Mouse (Mus musculus) kidney, embryonic 14.5 days (tissue): ENCODE data around the gene Tubb4b. TPM values are rescaled to one million over a fixed set of nuclear protein-coding genes. Genes with fewer than 3 reads are reported as not detected.
"Not testable (repeated sequence)": the region's sequence is repeated elsewhere in the genome, so short reads cannot be mapped to it uniquely, and the experiment has no call there.

Experiments used
- ATAC-seq: fragments of 200-750 bp; cut with Nextera tagmentation; 2 replicates; pipeline ENCODE4 v1.8.0; 2017; ENCODE audit warnings: moderate number of reproducible peaks, mild to moderate bottlenecking, moderate TSS enrichment, moderate library complexity; ENCODE audit not compliant: low FRiP score, low TSS enrichment
- H3K27ac ChIP-seq: fragments of 300-500 bp; sonication (generic); 2 replicates; pipeline ENCODE4 v1.5.1; 2014; ENCODE audit warnings: low read depth, mild to moderate bottlenecking, low read length, moderate library complexity, mixed read lengths
- H3K27me3 ChIP-seq: fragments of 300-500 bp; sonication (generic); 2 replicates; pipeline ENCODE4 v1.6.1; 2014; ENCODE audit warnings: mild to moderate bottlenecking, low read length; ENCODE audit not compliant: control insufficient read depth, insufficient read depth
- H3K36me3 ChIP-seq: fragments of 300-500 bp; sonication (generic); 2 replicates; pipeline ENCODE4 v1.6.1; 2014; ENCODE audit warnings: low read length, mixed read lengths; ENCODE audit not compliant: control insufficient read depth, insufficient read depth
- H3K4me1 ChIP-seq: fragments of 300-500 bp; sonication (generic); 2 replicates; pipeline ENCODE4 v1.6.1; 2014; ENCODE audit warnings: low read length, mixed read lengths; ENCODE audit not compliant: control insufficient read depth, insufficient read depth
- H3K4me2 ChIP-seq: fragments of 300-500 bp; sonication (generic); replicated peaks from 2 replicates; pipeline ENCODE4 v1.6.1; 2014; ENCODE audit warnings: low read depth, mild to moderate bottlenecking, low read length
- H3K4me3 ChIP-seq: fragments of 300-500 bp; sonication (generic); 2 replicates; pipeline ENCODE4 v1.5.1; 2014; ENCODE audit warnings: mild to moderate bottlenecking, low read length
- H3K9ac ChIP-seq: fragments of 300-500 bp; sonication (generic); 2 replicates; pipeline ENCODE4 v1.6.1; 2014; ENCODE audit warnings: low read depth, mild to moderate bottlenecking, low read length, moderate library complexity
- H3K9me3 ChIP-seq: fragments of 300-500 bp; sonication (generic); 2 replicates; pipeline ENCODE4 v1.6.1; 2016; ENCODE audit warnings: low read length; ENCODE audit not compliant: control insufficient read depth
- WGBS: fragments of 180-500 bp; shearing (Covaris S2); extraction: QIAGEN DNeasy Blood & Tissue Kit; methylation state at CpG from one replicate; pipeline ENCODE4 v1.1.7; 2014; 5-methylcytosine and 5-hydroxymethylcytosine counted together
- polyA plus RNA-seq: library from polyadenylated mRNA; unstranded; fragments of >200 nt; fragmentation: Nextera tagmentation; extraction: Ambion mirVana; gene quantifications from 2 replicates; pipeline ENCODE4 v1.2.1, GENCODE M21; 2014

Tubb4b gene
- polyA plus RNA-seq, 1 experiment from 2014 or later = 565 TPM

- no peak for ATAC-seq
- no peak overlapping the region for H3K27ac ChIP-seq
- H3K4me1 ChIP-seq = peaks cover 14% of the 10 kb centered on the region
- H3K36me3 ChIP-seq = peaks cover 12% of the 10 kb centered on the region
- H3K9ac ChIP-seq = no peak overlapping the region
- no peaks in the 10 kb centered on the region for H3K9me3 ChIP-seq
- peak overlapping the region; percentile 15; the same call in 1 of the 2 replicates for H3K4me2 ChIP-seq
- WGBS = 70% methylated on average over 3 of the region's 3 CpGs
- no peak overlapping the region for H3K4me3 ChIP-seq
- peaks cover 14% of the 10 kb centered on the region for H3K27me3 ChIP-seq
Observed at GRCm38 (mm10) chr2:25264851-25265250, 40.3 kb upstream of the Tubb4b start.

- H3K9me3 ChIP-seq = no peaks in the 10 kb centered on the region
- H3K27me3 ChIP-seq = peaks cover 14% of the 10 kb centered on the region
- H3K27ac ChIP-seq = no peak overlapping the region
- peak overlapping the region; percentile 15; the same call in 1 of the 2 replicates for H3K4me2 ChIP-seq
- peaks cover 6% of the 10 kb centered on the region for H3K36me3 ChIP-seq
- no peak overlapping the region; the same call in 1 of the 2 replicates for H3K4me3 ChIP-seq
- peaks cover 14% of the 10 kb centered on the region for H3K4me1 ChIP-seq
- WGBS = 81% methylated on average over 5 of the region's 5 CpGs
- no peak overlapping the region; the same call in 1 of the 2 replicates for H3K9ac ChIP-seq
- ATAC-seq = no peak
Observed at GRCm38 (mm10) chr2:25264286-25264660, 39.8 kb upstream of the Tubb4b start.

- no peak overlapping the region for H3K27ac ChIP-seq
- H3K9me3 ChIP-seq = no peaks in the 10 kb centered on the region
- H3K4me2 ChIP-seq = peak overlapping the region; percentile 99
- H3K27me3 ChIP-seq = peaks cover 14% of the 10 kb centered on the region
- H3K4me3 ChIP-seq = peak overlapping the region; percentile 78
- peaks cover 14% of the 10 kb centered on the region for H3K4me1 ChIP-seq
- peaks cover under 1% of the 10 kb centered on the region for H3K36me3 ChIP-seq
- peak overlapping the region; percentile 66 for H3K9ac ChIP-seq
- 19% methylated on average over 12 of the region's 12 CpGs for WGBS
- ATAC-seq = no peak
Observed at GRCm38 (mm10) chr2:25263623-25264285, 39.3 kb upstream of the Tubb4b start.

- ATAC-seq = peak; percentile 16
- under 1% methylated on average over 73 of the region's 82 CpGs for WGBS
- no peaks in the 10 kb centered on the region for H3K36me3 ChIP-seq
- peak overlapping the region; percentile 99 for H3K4me2 ChIP-seq
- no peak overlapping the region for H3K27ac ChIP-seq
- peaks cover 14% of the 10 kb centered on the region for H3K27me3 ChIP-seq
- peak overlapping the region; percentile 78 for H3K4me3 ChIP-seq
- peak overlapping the region; percentile 66 for H3K9ac ChIP-seq
- no peaks in the 10 kb centered on the region for H3K9me3 ChIP-seq
- H3K4me1 ChIP-seq = peaks cover 14% of the 10 kb centered on the region
Observed at GRCm38 (mm10) chr2:25262795-25263622, 38.5 kb upstream of the Tubb4b start.

GRCm38 (mm10) chr2:25262291-25262767, 37.8 kb upstream of the Tubb4b start, which contains the start of gene Tprn:
TSS of gene Tprn (plus strand) at chr2:25262618.
- under 1% methylated on average over 39 of the region's 39 CpGs for WGBS
- ATAC-seq = peak; percentile 99
- Histone ChIP-seq H3K4me1 (peaks cover 14% of the 10 kb centered on the region), H3K36me3 (no peaks in the 10 kb centered on the region), H3K9me3 (no peaks in the 10 kb centered on the region), H3K9ac (peak within 1 kb of the TSS; percentile 66), H3K4me2 (peak within 1 kb of the TSS; percentile 99), H3K27ac (no peak within 1 kb of the TSS; the same call in 1 of the 2 replicates), H3K4me3 (peak within 1 kb of the TSS; percentile 78), H3K27me3 (peaks cover 14% of the 10 kb centered on the region)

- Histone ChIP-seq H3K9ac (peak overlapping the region; percentile 37; the same call in 1 of the 2 replicates), H3K36me3 (no peaks in the 10 kb centered on the region), H3K27me3 (peaks cover 14% of the 10 kb centered on the region), H3K4me2 (peak overlapping the region; percentile 99), H3K4me3 (peak overlapping the region; percentile 78), H3K4me1 (peaks cover 14% of the 10 kb centered on the region), H3K9me3 (no peaks in the 10 kb centered on the region), H3K27ac (no peak overlapping the region; the same call in 1 of the 2 replicates)
- ATAC-seq = no peak; the same call in 1 of the 2 replicates
- 52% methylated on average over 12 of the region's 12 CpGs for WGBS
Observed at GRCm38 (mm10) chr2:25261870-25262269, 37.4 kb upstream of the Tubb4b start.

GRCm38 (mm10) chr2:25258887-25259286, 34.4 kb upstream of the Tubb4b start:
- no peaks in the 10 kb centered on the region for H3K36me3 ChIP-seq
- no peak overlapping the region for H3K9ac ChIP-seq
- H3K9me3 ChIP-seq = no peaks in the 10 kb centered on the region
- peaks cover 10% of the 10 kb centered on the region for H3K27me3 ChIP-seq
- 64% methylated on average over 2 of the region's 2 CpGs for WGBS
- H3K4me3 ChIP-seq = no peak overlapping the region
- no peak for ATAC-seq
- H3K4me2 ChIP-seq = no peak overlapping the region
- H3K27ac ChIP-seq = no peak overlapping the region
- peaks cover 18% of the 10 kb centered on the region for H3K4me1 ChIP-seq

- H3K27me3 ChIP-seq, ATAC-seq, H3K27ac ChIP-seq, H3K9ac ChIP-seq, H3K4me3 ChIP-seq, H3K9me3 ChIP-seq, H3K36me3 ChIP-seq, H3K4me2 ChIP-seq: not testable (repeated sequence)
- 87% methylated on average over 5 of the region's 5 CpGs for WGBS
- peaks cover 12% of the 10 kb centered on the region for H3K4me1 ChIP-seq
Observed at GRCm38 (mm10) chr2:25257250-25257649, 32.7 kb upstream of the Tubb4b start.
